ENCODE assay signal across 25 mouse cellular contexts in the genomic region with DNA sequence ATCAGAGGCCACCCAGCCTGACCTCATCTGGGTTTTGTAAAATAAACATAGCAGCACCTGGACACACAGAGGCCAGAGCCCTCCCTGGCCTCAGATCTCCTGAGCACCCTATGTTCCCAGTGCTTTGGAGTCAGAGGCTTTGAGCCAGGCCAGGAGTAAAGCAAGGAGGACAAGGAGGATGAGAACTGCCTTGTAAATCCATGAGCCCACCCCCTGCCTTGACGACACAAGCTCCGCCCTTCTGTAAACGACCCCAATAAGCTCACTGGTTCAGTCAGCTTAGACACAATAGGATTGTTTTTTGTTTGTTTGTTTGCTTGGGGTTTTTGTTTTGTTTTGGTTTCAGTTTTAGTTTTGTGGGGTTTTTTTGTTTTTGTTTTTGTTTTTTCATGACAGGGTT. TPM values are rescaled to one million over a fixed set of nuclear protein-coding genes. Genes with fewer than 3 reads are reported as not detected.
DNase-seq lines count a peak whose midpoint lies in the region; ATAC-seq lines count a peak whose summit lies in the region.
"Had no signal": no experiment of that assay in that cellular context is flagged by ENCODE, and none has a peak within 500 bp of the region (broad histone marks: within the 10 kb centered on the region; RNA-seq: fewer than 3 reads in every experiment).

No protein-coding gene starts in this region.

- no peak for ATAC-seq in hindbrain, embryonic 11.5 days (ENCODE audit: low FRiP score)
- ATAC-seq in midbrain, embryonic 11.5 days (ENCODE audit: low FRiP score), result no peak
- no peak for ATAC-seq in midbrain, embryonic 13.5 days
- ATAC-seq in limb, embryonic 12.5 days (ENCODE audit: insufficient number of reproducible peaks, insufficient read depth, low FRiP score, low TSS enrichment, low read depth), result no peak
- ATAC-seq in cerebellum, adult (ENCODE audit: insufficient number of reproducible peaks, low FRiP score, low TSS enrichment), result no peak
- ATAC-seq: forebrain, embryonic 14.5 days; intestine, postnatal 0 days had no signal

- 34% methylated on average over 3 of the region's 3 CpGs for WGBS in hindbrain, embryonic 10.5 days
- WGBS in hindbrain, embryonic 11.5 days, result 39% methylated on average over 3 of the region's 3 CpGs
- 28% methylated on average over 3 of the region's 3 CpGs for WGBS in midbrain, embryonic 11.5 days
- WGBS in midbrain, embryonic 13.5 days, result 44% methylated on average over 3 of the region's 3 CpGs
- whole genome bisulfite sequencing in limb, embryonic 12.5 days, result 21% methylated on average over 3 of the region's 3 CpGs

- H3K9ac ChIP-seq in hindbrain, embryonic 11.5 days (ENCODE audit: low read depth, low read length), result no peak overlapping the region
- H3K9ac ChIP-seq in midbrain, embryonic 11.5 days (ENCODE audit: low read length), result no peak overlapping the region
- no peak overlapping the region for H3K9ac ChIP-seq in midbrain, embryonic 13.5 days (replicated peaks)
- H3K9ac ChIP-seq in limb, embryonic 12.5 days (replicated peaks), result no peak overlapping the region
- H3K9ac ChIP-seq: hindbrain, embryonic 15.5 days; neural tube, embryonic 12.5 days had no signal

- no peak for DNase-seq in hindbrain, embryonic 10.5 days (ENCODE audit: low spot score)
- DNase-seq in hindbrain, embryonic 11.5 days (ENCODE audit: low spot score), result no peak
- DNase-seq in midbrain, embryonic 11.5 days (ENCODE audit: low spot score, missing footprints), result peak; percentile 86
- DNase-seq in adrenal gland, postnatal 25 days, result no peak
- DNase-seq: adrenal gland, adult 2 months; cerebellum, adult 9-11 months; gastrocnemius, postnatal 36 days; heart, postnatal 10 days; kidney, postnatal 10 days; lung, adult 18-20 months; lung, postnatal 14 days; right cerebral cortex, adult 18-20 months; thymus, postnatal 36 days had no signal

- H3K4me3 ChIP-seq in hindbrain, embryonic 10.5 days, result no peak overlapping the region
- no peak overlapping the region for H3K4me3 ChIP-seq in hindbrain, embryonic 11.5 days (ENCODE audit: low read depth, low read length)
- no peak overlapping the region for H3K4me3 ChIP-seq in midbrain, embryonic 11.5 days (ENCODE audit: low read depth, low read length)
- no peak overlapping the region for H3K4me3 ChIP-seq in midbrain, embryonic 13.5 days (replicated peaks)
- no peak overlapping the region for H3K4me3 ChIP-seq in limb, embryonic 12.5 days (replicated peaks)
- H3K4me3 ChIP-seq: hindbrain, embryonic 15.5 days; layer of hippocampus, adult 2 months; neural tube, embryonic 12.5 days had no signal

- peaks cover 42% of the 10 kb centered on the region for H3K4me1 ChIP-seq in hindbrain, embryonic 10.5 days (replicated peaks)
- 0 out of 2 replicates have a peak, but pooled peaks cover 2% of the 10 kb centered on the region for H3K4me1 ChIP-seq in hindbrain, embryonic 11.5 days (replicated peaks; ENCODE audit: control insufficient read depth, insufficient read depth, low read length)
- H3K4me1 ChIP-seq in midbrain, embryonic 11.5 days (ENCODE audit: control insufficient read depth, insufficient read depth, low read length), result peaks cover 15% of the 10 kb centered on the region
- peaks cover 18% of the 10 kb centered on the region for H3K4me1 ChIP-seq in midbrain, embryonic 13.5 days (replicated peaks)
- peaks cover 33% of the 10 kb centered on the region for H3K4me1 ChIP-seq in limb, embryonic 12.5 days (replicated peaks)

- H3K27me3 ChIP-seq in hindbrain, embryonic 10.5 days (ENCODE audit: insufficient read depth, poor library complexity, severe bottlenecking), result no peaks in the 10 kb centered on the region
- H3K27me3 ChIP-seq in hindbrain, embryonic 11.5 days (ENCODE audit: control insufficient read depth, insufficient read depth, low read length), result no peaks in the 10 kb centered on the region
- H3K27me3 ChIP-seq in midbrain, embryonic 11.5 days (ENCODE audit: control insufficient read depth, insufficient read depth, low read length), result no peaks in the 10 kb centered on the region
- no peaks in the 10 kb centered on the region for H3K27me3 ChIP-seq in midbrain, embryonic 13.5 days
- H3K27me3 ChIP-seq in limb, embryonic 12.5 days, result no peaks in the 10 kb centered on the region
- H3K27me3 ChIP-seq: hindbrain, embryonic 15.5 days; neural tube, embryonic 12.5 days had no signal

- no peaks in the 10 kb centered on the region for H3K36me3 ChIP-seq in hindbrain, embryonic 10.5 days
- H3K36me3 ChIP-seq in hindbrain, embryonic 11.5 days (ENCODE audit: control insufficient read depth, insufficient read depth, low read length), result no peaks in the 10 kb centered on the region
- H3K36me3 ChIP-seq in midbrain, embryonic 11.5 days (ENCODE audit: control insufficient read depth, insufficient read depth, low read length), result no peaks in the 10 kb centered on the region
- no peaks in the 10 kb centered on the region for H3K36me3 ChIP-seq in midbrain, embryonic 13.5 days
- H3K36me3 ChIP-seq in limb, embryonic 12.5 days, result no peaks in the 10 kb centered on the region
- H3K36me3 ChIP-seq: hindbrain, embryonic 15.5 days; neural tube, embryonic 12.5 days had no signal

- H3K27ac ChIP-seq in hindbrain, embryonic 10.5 days, result peak overlapping the region; percentile 82
- no peak overlapping the region for H3K27ac ChIP-seq in hindbrain, embryonic 11.5 days (ENCODE audit: low read depth, low read length)
- no peak overlapping the region for H3K27ac ChIP-seq in midbrain, embryonic 11.5 days (ENCODE audit: low read depth, low read length)
- no peak overlapping the region for H3K27ac ChIP-seq in midbrain, embryonic 13.5 days
- H3K27ac ChIP-seq in limb, embryonic 12.5 days, result peak overlapping the region; percentile 64; the same call in 1 of the 2 replicates
- H3K27ac ChIP-seq: hindbrain, embryonic 15.5 days; layer of hippocampus, adult 2 months; neural tube, embryonic 12.5 days had no signal

- no peaks in the 10 kb centered on the region for H3K9me3 ChIP-seq in hindbrain, embryonic 10.5 days
- no peaks in the 10 kb centered on the region for H3K9me3 ChIP-seq in hindbrain, embryonic 11.5 days (ENCODE audit: control insufficient read depth, low read length)
- no peaks in the 10 kb centered on the region for H3K9me3 ChIP-seq in midbrain, embryonic 11.5 days (ENCODE audit: control insufficient read depth, low read length)
- 0 out of 2 replicates have a peak, but pooled peaks cover 3% of the 10 kb centered on the region for H3K9me3 ChIP-seq in midbrain, embryonic 13.5 days
- no peaks in the 10 kb centered on the region for H3K9me3 ChIP-seq in limb, embryonic 12.5 days
- H3K9me3 ChIP-seq: hindbrain, embryonic 15.5 days; neural tube, embryonic 12.5 days had no signal

- no peak overlapping the region for H3K4me2 ChIP-seq in hindbrain, embryonic 11.5 days (replicated peaks; ENCODE audit: low read depth, low read length)
- H3K4me2 ChIP-seq in midbrain, embryonic 11.5 days, result no peak overlapping the region
- H3K4me2 ChIP-seq in midbrain, embryonic 13.5 days (replicated peaks), result no peak overlapping the region
- H3K4me2 ChIP-seq in limb, embryonic 12.5 days, result no peak overlapping the region
- H3K4me2 ChIP-seq: heart, embryonic 11.5 days; hindbrain, embryonic 15.5 days; neural tube, embryonic 12.5 days had no signal

RNA-seq across cellular contexts. Expression of gene Laptm4a, which starts 19.0 kb away (rescaled TPM):
- 130 and 147 TPM in 2 replicates for polyA plus RNA-seq in hindbrain, embryonic 10.5 days (2016; fragmentation: Nextera tagmentation; extraction: Ambion mirVana)
- 104 and 164 TPM in 2 replicates for polyA plus RNA-seq in hindbrain, embryonic 11.5 days (2014; fragmentation: Nextera tagmentation; extraction: Ambion mirVana)
- polyA plus RNA-seq in midbrain, embryonic 11.5 days (2014; fragmentation: Nextera tagmentation; extraction: Ambion mirVana), result 171 and 173 TPM in 2 replicates
- 207 and 221 TPM in 2 replicates for polyA plus RNA-seq in midbrain, embryonic 13.5 days (2015; fragmentation: Nextera tagmentation; extraction: Ambion mirVana)
- 278 and 287 TPM in 2 replicates for polyA plus RNA-seq in limb, embryonic 12.5 days (2016; fragmentation: Nextera tagmentation; extraction: Ambion mirVana)
- total RNA-seq in adrenal gland, postnatal 25 days (2021), result 421 and 503 TPM in 2 replicates

RNA-seq across cellular contexts. Expression of gene Matn3, which starts 45.2 kb away (rescaled TPM):
- 2.5 and 3.7 TPM in 2 replicates for polyA plus RNA-seq in hindbrain, embryonic 10.5 days (2016; fragmentation: Nextera tagmentation; extraction: Ambion mirVana)
- 1.2 and 1.6 TPM in 2 replicates for polyA plus RNA-seq in hindbrain, embryonic 11.5 days (2014; fragmentation: Nextera tagmentation; extraction: Ambion mirVana)
- 1.3 and 1.4 TPM in 2 replicates for polyA plus RNA-seq in midbrain, embryonic 11.5 days (2014; fragmentation: Nextera tagmentation; extraction: Ambion mirVana)
- 0.16 and 0.17 TPM in 2 replicates for polyA plus RNA-seq in midbrain, embryonic 13.5 days (2015; fragmentation: Nextera tagmentation; extraction: Ambion mirVana)
- polyA plus RNA-seq in limb, embryonic 12.5 days (2016; fragmentation: Nextera tagmentation; extraction: Ambion mirVana), result 5.4 and 7.5 TPM in 2 replicates
- not detected in 2 replicates for total RNA-seq in adrenal gland, postnatal 25 days (2021)
- total RNA-seq: adrenal gland, adult 2 months; layer of hippocampus, adult 2 months; left cerebral cortex, postnatal 36 days; megakaryocyte-erythroid progenitor cell, adult 5-6 weeks; monocyte, adult 5-6 weeks had no signal
- polyA plus RNA-seq: adrenal gland, adult 2 months; intestine, postnatal 0 days had no signal

Comparison
In these comparisons a context has a peak if more than half of its experiments do, and no peak if none do; other contexts are left out.
1. H3K27ac ChIP-seq: peak in hindbrain, embryonic 10.5 days (single experiment) and limb, embryonic 12.5 days (single experiment); none in hindbrain, embryonic 11.5 days (single experiment), midbrain, embryonic 11.5 days (single experiment) and midbrain, embryonic 13.5 days (single experiment).